Mouse (Mus musculus): ENCODE measurements at regions not wholly inside any gene's neighbourhood (a gene's known extent, or its start where the extent isn't known, plus 50 kb on each side); places are given as distances from the start of the nearest gene placed in this dataset.

DNA sequence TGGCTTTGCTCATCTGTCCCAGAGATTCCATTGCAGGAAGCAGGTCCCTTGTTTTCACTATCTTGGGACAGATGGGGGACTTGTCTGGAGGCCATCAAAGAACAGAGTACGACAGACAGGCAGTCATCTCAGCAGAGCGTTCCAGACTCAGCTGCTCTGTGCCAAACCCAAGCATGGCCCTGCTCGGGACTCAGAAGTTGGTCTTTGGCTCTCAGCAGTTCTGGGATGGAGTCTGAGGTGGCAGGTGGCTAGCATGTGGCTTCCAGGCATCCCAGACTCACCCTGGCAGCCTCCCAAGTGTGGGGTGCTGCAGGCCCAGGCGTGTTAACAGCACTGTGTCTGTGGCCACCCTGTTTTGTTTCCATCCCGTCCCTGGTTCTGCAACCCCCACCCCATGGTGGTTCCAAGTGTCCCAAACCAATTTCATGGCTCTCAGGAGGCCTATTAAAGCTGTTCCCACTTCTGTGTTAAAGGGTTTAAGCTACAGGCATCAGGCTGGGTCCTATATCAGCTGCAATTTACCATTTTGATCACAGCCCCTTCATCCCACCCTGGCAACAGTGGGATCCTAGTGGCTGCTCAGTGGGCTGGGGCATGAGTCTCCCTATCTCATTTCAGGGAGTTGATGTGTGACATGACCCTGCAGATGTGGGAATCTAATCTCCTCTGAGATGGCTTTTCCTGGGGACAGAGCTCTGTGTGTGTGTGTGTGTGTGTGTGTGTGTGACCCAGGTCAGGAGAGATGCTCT lies 51.1 kb upstream of the Sulf2 start:
- in situ Hi-C loops (cut with MboI, MseI), result loop anchor here in 1 of 2 experiments (25.0 kb wide), 1 partner anchor 1356 kb away; no protein-coding TSS in a partner anchor
